Mouse (Mus musculus): Measurements from ENCODE around the gene Ulk3. TPM values are rescaled to one million over a fixed set of nuclear protein-coding genes. Genes with fewer than 3 reads are reported as not detected.
A peak's percentile ranks its signal among the peaks of the same experiment; 100 is the strongest.

Ulk3 gene
- polyA plus RNA-seq, 1 experiment from 2014 or later, result 28.4 TPM

GRCm38 (mm10) chr9:57604875-57605274 is 15.6 kb downstream of the Ulk3 start:
- H3K4me2 ChIP-seq (ENCODE audit: low read depth, low read length), result no peak overlapping the region
- no peak overlapping the region for H3K9ac ChIP-seq (replicated peaks; ENCODE audit: low read depth, low read length)
- no peak overlapping the region for H3K27ac ChIP-seq (ENCODE audit: low read depth, low read length)
- no peaks in the 10 kb centered on the region for H3K36me3 ChIP-seq (ENCODE audit: control insufficient read depth, insufficient read depth, low read length)
- whole genome bisulfite sequencing, result 85% methylated on average over 4 of the region's 4 CpGs
- H3K4me3 ChIP-seq (ENCODE audit: low read depth, low read length), result no peak overlapping the region
- 0 out of 2 replicates have a peak, but pooled peaks cover 7% of the 10 kb centered on the region for H3K4me1 ChIP-seq (ENCODE audit: control insufficient read depth, insufficient read depth, low read length)
- no peak for ATAC-seq (ENCODE audit: low read depth)
- H3K9me3 ChIP-seq (ENCODE audit: control insufficient read depth, low read length), result no peaks in the 10 kb centered on the region
- H3K27me3 ChIP-seq (ENCODE audit: control insufficient read depth, insufficient read depth, low read length), result no peaks in the 10 kb centered on the region

DNA sequence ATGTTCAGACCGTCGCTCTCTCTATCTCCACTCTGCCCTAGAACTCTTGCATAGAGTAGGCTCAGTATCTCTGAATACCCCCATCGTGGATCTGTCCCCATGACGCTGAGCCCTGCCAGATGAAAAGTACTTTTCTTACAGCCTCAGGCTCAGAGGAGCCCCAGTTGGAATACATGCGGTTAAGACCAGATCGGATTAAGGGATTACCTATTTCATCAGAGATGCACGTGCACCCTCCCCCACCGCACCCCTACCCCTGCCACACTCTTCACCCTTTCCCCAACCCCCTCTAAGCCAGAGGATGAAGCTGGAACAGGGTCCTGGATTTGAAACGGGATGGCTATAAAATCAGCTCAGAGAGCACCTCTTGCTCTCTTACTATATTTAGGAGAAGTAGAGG is 16.3 kb downstream of the Ulk3 start:
- H3K27me3 ChIP-seq (ENCODE audit: control insufficient read depth, insufficient read depth, low read length), result no peaks in the 10 kb centered on the region
- H3K4me2 ChIP-seq (ENCODE audit: low read depth, low read length), result no peak overlapping the region
- no peak for ATAC-seq (ENCODE audit: low read depth)
- no peak overlapping the region for H3K27ac ChIP-seq (ENCODE audit: low read depth, low read length)
- 24% methylated on average over 9 of the region's 9 CpGs for WGBS
- no peaks in the 10 kb centered on the region for H3K36me3 ChIP-seq (ENCODE audit: control insufficient read depth, insufficient read depth, low read length)
- no peak overlapping the region for H3K4me3 ChIP-seq (ENCODE audit: low read depth, low read length)
- H3K9ac ChIP-seq (replicated peaks; ENCODE audit: low read depth, low read length), result no peak overlapping the region
- no peaks in the 10 kb centered on the region for H3K9me3 ChIP-seq (ENCODE audit: control insufficient read depth, low read length)
- 0 out of 2 replicates have a peak, but pooled peaks cover 7% of the 10 kb centered on the region for H3K4me1 ChIP-seq (ENCODE audit: control insufficient read depth, insufficient read depth, low read length)

- 0 out of 2 replicates have a peak, but pooled peaks cover 7% of the 10 kb centered on the region for H3K4me1 ChIP-seq (ENCODE audit: control insufficient read depth, insufficient read depth, low read length)
- H3K36me3 ChIP-seq (ENCODE audit: control insufficient read depth, insufficient read depth, low read length), result no peaks in the 10 kb centered on the region
- 6% methylated on average over 24 of the region's 24 CpGs for WGBS
- no peak within 1 kb of the TSS; the same call in 1 of the 2 replicates for H3K4me3 ChIP-seq (ENCODE audit: low read depth, low read length)
- ATAC-seq (ENCODE audit: low read depth), result peak; percentile 46
- H3K4me2 ChIP-seq (ENCODE audit: low read depth, low read length), result peak within 1 kb of the TSS; percentile 32; the same call in 1 of the 2 replicates
- H3K9me3 ChIP-seq (ENCODE audit: control insufficient read depth, low read length), result no peaks in the 10 kb centered on the region
- H3K9ac ChIP-seq (replicated peaks; ENCODE audit: low read depth, low read length), result peak within 1 kb of the TSS; percentile 32; the same call in 1 of the 2 replicates
- H3K27me3 ChIP-seq (ENCODE audit: control insufficient read depth, insufficient read depth, low read length), result no peaks in the 10 kb centered on the region
- no peak within 1 kb of the TSS for H3K27ac ChIP-seq (ENCODE audit: low read depth, low read length)
These were observed 17.0 kb downstream of the Ulk3 start, which contains the start of gene Cplx3 for GRCm38 (mm10) chr9:57606139-57606851. TSS of gene Cplx3 (minus strand) at chr9:57606281.

- no peak overlapping the region for H3K9ac ChIP-seq (replicated peaks; ENCODE audit: low read depth, low read length)
- no peaks in the 10 kb centered on the region for H3K36me3 ChIP-seq (ENCODE audit: control insufficient read depth, insufficient read depth, low read length)
- H3K4me2 ChIP-seq (ENCODE audit: low read depth, low read length), result no peak overlapping the region
- H3K4me1 ChIP-seq (ENCODE audit: control insufficient read depth, insufficient read depth, low read length), result 0 out of 2 replicates have a peak, but pooled peaks cover 7% of the 10 kb centered on the region
- no peak overlapping the region for H3K4me3 ChIP-seq (ENCODE audit: low read depth, low read length)
- WGBS, result 57% methylated on average over 3 of the region's 3 CpGs
- no peak for ATAC-seq (ENCODE audit: low read depth)
- H3K9me3 ChIP-seq (ENCODE audit: control insufficient read depth, low read length), result no peaks in the 10 kb centered on the region
- H3K27me3 ChIP-seq (ENCODE audit: control insufficient read depth, insufficient read depth, low read length), result no peaks in the 10 kb centered on the region
- H3K27ac ChIP-seq (ENCODE audit: low read depth, low read length), result no peak overlapping the region
These were observed 20.6 kb downstream of the Ulk3 start for GRCm38 (mm10) chr9:57609803-57610202.

- H3K4me3 ChIP-seq (ENCODE audit: low read depth, low read length), result no peak overlapping the region
- no peaks in the 10 kb centered on the region for H3K9me3 ChIP-seq (ENCODE audit: control insufficient read depth, low read length)
- 57% methylated on average over 3 of the region's 3 CpGs for WGBS
- no peak overlapping the region for H3K4me2 ChIP-seq (ENCODE audit: low read depth, low read length)
- no peak for ATAC-seq (ENCODE audit: low read depth)
- H3K36me3 ChIP-seq (ENCODE audit: control insufficient read depth, insufficient read depth, low read length), result no peaks in the 10 kb centered on the region
- no peak overlapping the region for H3K27ac ChIP-seq (ENCODE audit: low read depth, low read length)
- no peak overlapping the region for H3K9ac ChIP-seq (replicated peaks; ENCODE audit: low read depth, low read length)
- H3K4me1 ChIP-seq (ENCODE audit: control insufficient read depth, insufficient read depth, low read length), result 0 out of 2 replicates have a peak, but pooled peaks cover 7% of the 10 kb centered on the region
- no peaks in the 10 kb centered on the region for H3K27me3 ChIP-seq (ENCODE audit: control insufficient read depth, insufficient read depth, low read length)
These were observed 21.1 kb downstream of the Ulk3 start for GRCm38 (mm10) chr9:57610359-57610826.

DNA sequence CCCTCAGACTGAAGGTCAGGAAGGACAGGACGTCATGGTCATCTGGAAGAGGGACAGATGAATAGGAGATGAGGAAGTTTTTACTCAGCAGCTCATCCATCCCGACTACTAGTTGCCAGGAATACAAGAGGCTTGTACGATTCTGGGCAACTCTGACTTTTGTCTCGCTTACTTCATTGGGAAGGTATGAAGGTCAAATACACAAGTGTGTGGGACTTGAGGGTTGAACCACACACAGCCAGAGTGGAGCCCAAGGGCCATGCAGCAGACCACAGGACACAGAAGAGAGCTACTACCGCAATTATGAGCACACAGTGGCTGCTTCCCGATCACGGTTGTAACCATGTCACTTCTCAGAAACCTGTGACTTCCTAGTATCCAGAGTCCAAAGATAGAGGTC is 23.3 kb downstream of the Ulk3 start:
- WGBS, result 85% methylated on average over 7 of the region's 7 CpGs
- no peak overlapping the region for H3K9ac ChIP-seq (replicated peaks; ENCODE audit: low read depth, low read length)
- no peak overlapping the region for H3K27ac ChIP-seq (ENCODE audit: low read depth, low read length)
- no peaks in the 10 kb centered on the region for H3K36me3 ChIP-seq (ENCODE audit: control insufficient read depth, insufficient read depth, low read length)
- no peak for ATAC-seq (ENCODE audit: low read depth)
- no peaks in the 10 kb centered on the region for H3K27me3 ChIP-seq (ENCODE audit: control insufficient read depth, insufficient read depth, low read length)
- no peak overlapping the region for H3K4me3 ChIP-seq (ENCODE audit: low read depth, low read length)
- H3K4me1 ChIP-seq (ENCODE audit: control insufficient read depth, insufficient read depth, low read length), result no peaks in the 10 kb centered on the region
- H3K4me2 ChIP-seq (ENCODE audit: low read depth, low read length), result no peak overlapping the region
- no peaks in the 10 kb centered on the region for H3K9me3 ChIP-seq (ENCODE audit: control insufficient read depth, low read length)

- no peak overlapping the region for H3K9ac ChIP-seq (replicated peaks; ENCODE audit: low read depth, low read length)
- 79% methylated on average over 7 of the region's 7 CpGs for WGBS
- H3K36me3 ChIP-seq (ENCODE audit: control insufficient read depth, insufficient read depth, low read length), result no peaks in the 10 kb centered on the region
These were observed 24.7 kb downstream of the Ulk3 start for GRCm38 (mm10) chr9:57613975-57614374.

GRCm38 (mm10) chr9:57614786-57615185 is 25.5 kb downstream of the Ulk3 start:
- 89% methylated on average over 4 of the region's 4 CpGs for WGBS
- H3K27me3 ChIP-seq (ENCODE audit: control insufficient read depth, insufficient read depth, low read length), result no peaks in the 10 kb centered on the region
- no peak for ATAC-seq (ENCODE audit: low read depth)
- no peak overlapping the region for H3K27ac ChIP-seq (ENCODE audit: low read depth, low read length)
- H3K4me2 ChIP-seq (ENCODE audit: low read depth, low read length), result no peak overlapping the region
- H3K9ac ChIP-seq (replicated peaks; ENCODE audit: low read depth, low read length), result no peak overlapping the region
- H3K4me3 ChIP-seq (ENCODE audit: low read depth, low read length), result no peak overlapping the region
- H3K4me1 ChIP-seq (ENCODE audit: control insufficient read depth, insufficient read depth, low read length), result no peaks in the 10 kb centered on the region
- no peaks in the 10 kb centered on the region for H3K9me3 ChIP-seq (ENCODE audit: control insufficient read depth, low read length)
- H3K36me3 ChIP-seq (ENCODE audit: control insufficient read depth, insufficient read depth, low read length), result no peaks in the 10 kb centered on the region

More at GRCm38 (mm10) chr9:57613975-57614374, 24.7 kb downstream of the Ulk3 start:
- Histone ChIP-seq H3K4me2 (ENCODE audit: low read depth, low read length) (no peak overlapping the region), H3K4me3 (ENCODE audit: low read depth, low read length) (no peak overlapping the region), H3K27me3 (ENCODE audit: control insufficient read depth, insufficient read depth, low read length) (no peaks in the 10 kb centered on the region), H3K9me3 (ENCODE audit: control insufficient read depth, low read length) (no peaks in the 10 kb centered on the region), H3K4me1 (ENCODE audit: control insufficient read depth, insufficient read depth, low read length) (no peaks in the 10 kb centered on the region), H3K27ac (ENCODE audit: low read depth, low read length) (no peak overlapping the region)
- ATAC-seq (ENCODE audit: low read depth), result no peak

GRCm38 (mm10) chr9:57617556-57618169 is 28.4 kb downstream of the Ulk3 start:
- no peaks in the 10 kb centered on the region for H3K9me3 ChIP-seq (ENCODE audit: control insufficient read depth, low read length)
- no peak overlapping the region for H3K4me2 ChIP-seq (ENCODE audit: low read depth, low read length)
- 85% methylated on average over 8 of the region's 8 CpGs for WGBS
- no peak for ATAC-seq (ENCODE audit: low read depth)
- no peaks in the 10 kb centered on the region for H3K4me1 ChIP-seq (ENCODE audit: control insufficient read depth, insufficient read depth, low read length)
- H3K27me3 ChIP-seq (ENCODE audit: control insufficient read depth, insufficient read depth, low read length), result no peaks in the 10 kb centered on the region
- no peak overlapping the region for H3K9ac ChIP-seq (replicated peaks; ENCODE audit: low read depth, low read length)
- no peak overlapping the region for H3K27ac ChIP-seq (ENCODE audit: low read depth, low read length)
- H3K36me3 ChIP-seq (ENCODE audit: control insufficient read depth, insufficient read depth, low read length), result no peaks in the 10 kb centered on the region
- no peak overlapping the region for H3K4me3 ChIP-seq (ENCODE audit: low read depth, low read length)

Measured in neural tube, embryonic 14.5 days (tissue).